Mouse (Mus musculus): Measurements from ENCODE around the gene Pou4f2. TPM values are rescaled to one million over a fixed set of nuclear protein-coding genes. Genes with fewer than 3 reads are reported as not detected.

Gene Pou4f2
- total RNA-seq, 2 experiments from 2014 or later: not detected

DNA sequence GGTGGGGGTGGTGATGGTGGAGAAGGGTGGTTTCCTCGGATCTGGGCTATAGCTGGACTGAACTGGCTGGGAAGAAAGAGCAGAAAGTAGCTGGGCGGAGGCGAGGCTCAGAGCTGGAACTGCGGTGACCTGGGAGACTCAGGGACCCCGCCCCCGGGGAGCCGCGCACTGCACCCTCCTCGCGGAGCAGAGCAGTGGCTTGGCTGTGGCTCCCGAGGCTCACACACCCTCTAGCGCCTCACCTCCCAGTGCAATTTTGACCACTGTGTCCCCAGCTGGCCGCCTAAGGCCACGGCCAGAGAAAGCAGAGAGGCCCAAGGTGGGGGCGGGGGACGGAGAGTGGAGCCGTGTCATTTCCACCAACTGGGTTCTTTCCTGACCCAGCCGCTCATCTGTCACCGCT is 16.3 kb downstream of the Pou4f2 start:
- no peak for DNase-seq (ENCODE audit: extremely low spot score in 1 of 2, low spot score in 1 of 2)

DNA sequence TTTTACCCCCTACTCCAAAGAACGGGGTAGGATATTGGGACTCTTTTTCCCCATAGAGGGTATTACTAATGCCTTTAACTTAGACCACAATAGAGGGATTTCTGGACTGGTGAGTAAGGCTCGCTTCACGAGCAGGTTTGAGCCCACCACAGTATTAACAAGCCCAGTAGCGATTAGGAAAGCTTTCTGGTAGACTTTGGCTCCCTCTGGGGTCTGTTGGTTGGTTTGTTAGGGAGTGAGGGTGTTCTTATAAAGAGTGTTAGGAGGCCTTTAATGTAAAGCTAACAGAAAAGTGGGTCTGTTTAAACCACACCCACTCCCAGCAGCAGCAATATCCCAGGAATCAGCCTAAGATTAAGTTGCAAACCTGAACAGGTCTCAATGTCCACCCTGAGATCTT is 17.2 kb downstream of the Pou4f2 start:
- no peak for DNase-seq (ENCODE audit: extremely low spot score in 1 of 2, low spot score in 1 of 2)

- DNase-seq (ENCODE audit: extremely low spot score in 1 of 2, low spot score in 1 of 2): no peak
Observed at GRCm38 (mm10) chr8:78390756-78391155, 45.7 kb downstream of the Pou4f2 start.

Other genes with a start within 250 kb of the Pou4f2 start
- under 1 TPM in 1 of 2 experiments, not detected in 1; 0.20 TPM for gene Ttc29, start 223.3 kb downstream of the Pou4f2 start, total RNA-seq (2021)
- 10 to 100 TPM; 51.9 to 61.9 TPM for gene Rbmxl1, start 72.3 kb upstream of the Pou4f2 start, total RNA-seq (2021)
- gene Slc10a7, start 72.7 kb upstream of the Pou4f2 start, total RNA-seq (2021): 1 to 10 TPM; 5.7 to 6.1 TPM